Mouse (Mus musculus) kidney, postnatal 0 days (tissue): Measurements from ENCODE around the gene Pex19. TPM values are rescaled to one million over a fixed set of nuclear protein-coding genes. Genes with fewer than 3 reads are reported as not detected.
A peak's percentile ranks its signal among the peaks of the same experiment; 100 is the strongest.

ENCODE experiments used
- ATAC-seq: fragments of 200-750 bp; cut with Nextera tagmentation; replicated peaks from 2 replicates; pipeline ENCODE4 v1.8.0; 2017; ENCODE audit warnings: low read depth, moderate number of reproducible peaks, moderate TSS enrichment, moderate library complexity; ENCODE audit not compliant: low FRiP score
- DNase-seq: peaks from one replicate; pipeline ENCODE4 v3.0.0-alpha.2; 2016; ENCODE audit warnings: low spot score
- H3K27ac ChIP-seq: fragments of 300-500 bp; sonication (generic); 2 replicates; pipeline ENCODE4 v1.5.1; 2014; ENCODE audit warnings: mild to moderate bottlenecking
- H3K27me3 ChIP-seq: fragments of 300-500 bp; sonication (generic); 2 replicates; pipeline ENCODE4 v1.6.1; 2014; ENCODE audit warnings: low read length, mixed read lengths; ENCODE audit not compliant: insufficient read depth
- H3K36me3 ChIP-seq: fragments of 300-500 bp; sonication (generic); 2 replicates; pipeline ENCODE4 v1.6.1; 2014; ENCODE audit warnings: low read length, mixed read lengths; ENCODE audit not compliant: insufficient read depth
- H3K4me1 ChIP-seq: fragments of 300-500 bp; sonication (generic); replicated peaks from 2 replicates; pipeline ENCODE4 v1.6.1; 2014; ENCODE audit warnings: antibody characterized with exemption, low read length, mixed read lengths; ENCODE audit not compliant: insufficient read depth
- H3K4me2 ChIP-seq: fragments of 300-500 bp; sonication (generic); 2 replicates; pipeline ENCODE4 v1.6.1; 2014; ENCODE audit warnings: mild to moderate bottlenecking, low read length, moderate library complexity, mixed read lengths
- H3K4me3 ChIP-seq: fragments of 300-500 bp; sonication (generic); replicated peaks from 2 replicates; pipeline ENCODE4 v1.5.1; 2014; ENCODE audit warnings: low read depth, low read length
- H3K9ac ChIP-seq: fragments of 300-500 bp; sonication (generic); 2 replicates; pipeline ENCODE4 v1.6.1; 2014; ENCODE audit warnings: low read depth, low read length
- H3K9me3 ChIP-seq: fragments of 300-500 bp; sonication (generic); replicated peaks from 2 replicates; pipeline ENCODE4 v1.6.1; 2016; ENCODE audit warnings: low read length, inconsistent platforms, mixed read lengths
- CTCF ChIP-seq: IDR thresholded peaks from 2 replicates; pipeline ENCODE4 v1.5.1; 2016; ENCODE audit warnings: antibody characterized with exemption, low read depth, mild to moderate bottlenecking, moderate library complexity
- WGBS: fragments of 180-500 bp; shearing (Covaris S2); extraction: QIAGEN DNeasy Blood & Tissue Kit; methylation state at CpG from one replicate; pipeline ENCODE4 v1.1.7; 2014; 5-methylcytosine and 5-hydroxymethylcytosine counted together
- polyA plus RNA-seq: library from polyadenylated mRNA; unstranded; fragments of >200 nt; fragmentation: Nextera tagmentation; extraction: Ambion mirVana; gene quantifications from 2 replicates; pipeline ENCODE4 v1.2.1, GENCODE M21; 2015

The Pex19 gene
- polyA plus RNA-seq, 1 experiment from 2014 or later, result 133 TPM

DNA sequence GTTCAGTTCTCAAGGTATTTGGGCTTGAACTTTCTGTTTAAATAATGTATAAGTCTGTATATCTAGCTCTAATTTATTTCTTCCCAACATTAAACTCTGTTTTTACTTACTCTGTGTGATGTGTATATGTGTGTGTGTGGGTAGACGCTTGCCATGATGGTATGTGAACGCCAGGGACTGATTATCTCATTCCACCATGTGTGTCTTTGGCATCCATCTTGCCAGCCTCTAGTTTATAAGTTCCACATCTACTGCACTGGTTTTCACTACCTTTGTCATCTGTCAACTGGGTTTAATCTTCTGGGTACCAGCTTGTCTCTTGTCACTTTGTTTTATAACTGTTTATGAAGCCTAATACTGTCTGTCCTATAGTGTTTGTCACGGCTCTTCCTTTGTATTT lies 29.0 kb downstream of the Pex19 start:
- Histone ChIP-seq H3K4me1 (no peaks in the 10 kb centered on the region), H3K4me2 (no peak overlapping the region), H3K9ac (no peak overlapping the region), H3K9me3 (no peaks in the 10 kb centered on the region), H3K36me3 (peaks cover 36% of the 10 kb centered on the region), H3K27me3 (no peaks in the 10 kb centered on the region), H3K27ac (no peak overlapping the region), H3K4me3 (no peak overlapping the region)
- TF ChIP-seq CTCF, result no peak
- no peak for ATAC-seq
- no peak for DNase-seq
- 92% methylated on average over 3 of the region's 3 CpGs for WGBS

DNA sequence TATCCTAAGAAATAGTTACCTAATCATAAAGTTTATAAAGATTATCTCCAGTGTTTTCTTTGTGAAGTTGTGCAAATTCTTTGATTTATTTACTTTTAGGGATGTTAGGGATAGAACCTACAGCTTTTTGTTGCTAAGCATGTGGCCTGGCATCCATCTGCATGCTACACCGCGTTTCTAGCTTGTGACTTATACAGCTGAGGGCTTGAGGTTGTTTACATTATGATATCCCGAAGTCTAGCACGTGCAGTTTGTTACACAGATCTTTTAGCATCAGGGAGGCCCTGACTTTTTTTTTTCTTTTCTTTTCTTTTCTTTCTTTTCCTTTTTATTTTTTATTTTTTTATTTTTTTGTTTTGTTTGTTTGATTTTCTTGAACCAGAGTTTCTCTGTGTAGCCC lies 33.4 kb downstream of the Pex19 start:
- Histone ChIP-seq H3K27me3 (no peaks in the 10 kb centered on the region), H3K9me3 (no peaks in the 10 kb centered on the region), H3K4me2 (no peak overlapping the region), H3K9ac (no peak overlapping the region), H3K4me3 (no peak overlapping the region), H3K36me3 (peaks cover 15% of the 10 kb centered on the region; the same call in 1 of the 2 replicates), H3K4me1 (peaks cover 3% of the 10 kb centered on the region; the same call in 1 of the 2 replicates), H3K27ac (no peak overlapping the region)
- WGBS, result 39% methylated on average over 4 of the region's 4 CpGs
- ATAC-seq (no peak), DNase-seq (no peak)
- no peak for TF ChIP-seq CTCF

DNA sequence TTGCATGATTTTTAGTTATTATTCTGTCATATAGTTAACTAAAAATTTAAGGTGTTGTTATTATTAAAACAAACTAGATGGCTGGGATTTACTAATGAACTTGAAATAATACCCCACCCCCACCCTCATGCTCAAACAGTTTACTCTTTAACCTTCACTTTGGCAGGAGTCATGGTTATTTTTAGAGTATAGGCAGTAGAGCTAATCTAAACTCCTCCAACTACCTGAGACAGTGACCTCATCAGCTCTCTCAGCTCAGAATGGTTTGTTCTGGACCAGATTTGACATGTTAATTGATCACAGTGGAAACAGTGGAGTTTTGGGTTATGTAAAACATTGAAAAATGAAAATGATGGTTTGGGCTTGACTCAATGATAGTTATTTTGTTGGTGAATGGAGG lies 34.0 kb downstream of the Pex19 start:
- ATAC-seq, result no peak
- H3K9ac ChIP-seq, result no peak overlapping the region
- H3K36me3 ChIP-seq, result peaks cover 12% of the 10 kb centered on the region; the same call in 1 of the 2 replicates
- no peak for DNase-seq
- no peak overlapping the region for H3K4me2 ChIP-seq
- H3K4me1 ChIP-seq, result peaks cover 3% of the 10 kb centered on the region; the same call in 1 of the 2 replicates
- H3K27ac ChIP-seq, result no peak overlapping the region
- no peak for TF ChIP-seq CTCF
- no peaks in the 10 kb centered on the region for H3K9me3 ChIP-seq
- no peak overlapping the region for H3K4me3 ChIP-seq
- no peaks in the 10 kb centered on the region for H3K27me3 ChIP-seq

DNA sequence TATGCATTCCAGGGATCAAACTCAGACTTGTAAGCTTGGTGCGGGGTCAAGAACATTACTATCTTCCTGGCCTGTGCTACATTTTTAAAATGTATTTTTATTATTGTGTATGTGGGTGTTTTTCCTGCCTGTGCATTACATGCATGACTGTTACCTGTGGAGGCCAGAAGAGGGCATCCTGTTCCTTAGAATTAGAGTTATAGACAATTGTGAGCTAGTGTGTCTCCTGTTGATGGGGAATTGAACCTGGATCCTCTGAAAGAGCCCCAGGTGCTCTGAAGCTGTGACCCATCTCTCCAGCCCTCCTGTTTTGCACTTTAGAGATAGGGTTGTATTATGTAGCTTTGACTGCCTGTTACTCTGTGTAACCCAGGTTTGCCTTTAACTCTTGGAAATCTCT lies 35.5 kb downstream of the Pex19 start:
- no peak for ATAC-seq

DNA sequence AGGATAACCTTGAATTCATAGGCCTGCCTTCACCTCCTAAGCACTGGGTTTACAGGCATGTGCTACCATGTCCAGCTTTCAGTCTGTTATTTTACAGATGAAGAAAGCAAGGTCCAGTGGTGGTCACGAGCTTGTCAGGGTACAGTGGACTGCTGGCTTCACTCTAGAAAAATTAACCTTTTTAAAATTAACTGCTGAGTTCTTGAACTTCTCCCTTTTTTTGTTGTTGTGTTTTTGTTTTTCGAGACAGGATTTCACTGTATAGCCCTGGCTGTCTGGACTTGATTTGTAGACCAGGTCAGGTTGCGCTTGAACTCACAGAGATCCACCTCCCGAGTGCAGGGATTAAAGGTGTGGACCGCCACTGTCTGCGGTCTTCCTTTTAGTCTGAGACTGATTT lies 36.4 kb downstream of the Pex19 start:
- 43% methylated on average over 6 of the region's 6 CpGs for WGBS
- no peak for TF ChIP-seq CTCF
- H3K9me3 ChIP-seq, result no peaks in the 10 kb centered on the region
- H3K4me1 ChIP-seq, result peaks cover 3% of the 10 kb centered on the region; the same call in 1 of the 2 replicates
- no peak overlapping the region for H3K4me3 ChIP-seq
- no peak overlapping the region for H3K9ac ChIP-seq
- ATAC-seq, result 0 out of 2 replicates have a peak, but pooled peaks have one; percentile 57
- no peak overlapping the region for H3K4me2 ChIP-seq
- H3K27ac ChIP-seq, result no peak overlapping the region
- DNase-seq, result no peak
- no peaks in the 10 kb centered on the region for H3K27me3 ChIP-seq
- H3K36me3 ChIP-seq, result peaks cover 19% of the 10 kb centered on the region; the same call in 1 of the 2 replicates

More for the DNA sequence above, 35.5 kb downstream of the Pex19 start:
- peak; percentile 58 for DNase-seq
- Histone ChIP-seq H3K36me3 (peaks cover 13% of the 10 kb centered on the region; the same call in 1 of the 2 replicates), H3K27ac (no peak overlapping the region), H3K9ac (no peak overlapping the region), H3K9me3 (no peaks in the 10 kb centered on the region), H3K4me1 (peaks cover 3% of the 10 kb centered on the region; the same call in 1 of the 2 replicates), H3K4me2 (no peak overlapping the region), H3K4me3 (no peak overlapping the region), H3K27me3 (no peaks in the 10 kb centered on the region)
- WGBS, result 93% methylated on average over 1 of the region's 1 CpGs
- TF ChIP-seq CTCF, result peak; percentile 65; the same call in 1 of the 2 replicates

DNA sequence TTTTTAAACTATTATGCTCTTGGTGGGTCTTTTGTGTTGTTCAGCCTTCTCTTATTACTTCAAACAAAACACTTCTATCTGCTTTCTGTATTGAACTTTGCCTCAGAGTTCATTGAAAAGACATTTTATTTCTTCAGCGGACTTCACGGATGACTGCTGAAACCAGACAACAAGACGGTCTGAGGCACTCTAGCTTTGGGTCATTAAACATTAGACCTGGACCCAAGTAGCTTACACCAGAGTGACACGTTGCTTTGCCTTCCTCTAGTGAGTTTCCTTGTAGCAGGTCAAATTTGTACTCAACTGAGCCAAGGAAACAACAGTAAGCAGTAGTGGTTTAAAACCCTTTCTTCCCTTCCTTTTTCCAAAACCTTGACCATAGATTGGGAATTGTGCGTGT lies 41.4 kb downstream of the Pex19 start:
- peaks cover 40% of the 10 kb centered on the region for H3K36me3 ChIP-seq
- H3K9me3 ChIP-seq, result no peaks in the 10 kb centered on the region
- DNase-seq, result peak; percentile 81
- 46% methylated on average over 5 of the region's 5 CpGs for WGBS
- peak; percentile 91 for ATAC-seq
- H3K4me1 ChIP-seq, result peaks cover 3% of the 10 kb centered on the region; the same call in 1 of the 2 replicates
- no peaks in the 10 kb centered on the region for H3K27me3 ChIP-seq
- no peak for TF ChIP-seq CTCF
- no peak overlapping the region; the same call in 1 of the 2 replicates for H3K4me2 ChIP-seq
- H3K9ac ChIP-seq, result no peak overlapping the region
- peak overlapping the region; percentile 82 for H3K27ac ChIP-seq
- H3K4me3 ChIP-seq, result no peak overlapping the region

DNA sequence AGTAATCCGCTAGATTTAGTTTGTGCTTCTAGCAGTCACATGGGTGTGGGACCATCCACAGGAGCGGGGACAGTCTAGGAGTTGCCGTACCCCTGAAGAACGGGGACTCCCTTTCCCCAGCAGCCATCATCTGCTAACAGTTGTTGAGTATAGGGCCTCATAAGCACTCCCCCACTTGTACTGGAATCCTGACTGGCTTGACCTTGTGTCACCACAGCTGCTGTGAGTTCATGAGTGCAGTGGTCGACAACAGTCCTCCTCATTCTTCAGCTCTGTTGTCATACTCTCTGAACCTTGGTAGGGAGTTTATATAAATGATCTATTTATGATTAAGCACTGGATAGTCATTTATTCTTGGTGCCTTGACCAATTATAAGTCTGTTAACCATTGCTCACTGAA lies 43.3 kb downstream of the Pex19 start:
- Histone ChIP-seq H3K9ac (no peak overlapping the region), H3K9me3 (no peaks in the 10 kb centered on the region), H3K4me2 (no peak overlapping the region), H3K4me3 (no peak overlapping the region), H3K27me3 (no peaks in the 10 kb centered on the region), H3K4me1 (no peaks in the 10 kb centered on the region), H3K27ac (no peak overlapping the region), H3K36me3 (peaks cover 51% of the 10 kb centered on the region)
- no peak for TF ChIP-seq CTCF
- WGBS, result 85% methylated on average over 5 of the region's 5 CpGs
- ATAC-seq, result peak; percentile 34; the same call in 1 of the 2 replicates
- peak; percentile 12 for DNase-seq
